Mouse (Mus musculus): ENCODE results near the gene AW551984. TPM values are rescaled to one million over a fixed set of nuclear protein-coding genes. Genes with fewer than 3 reads are reported as not detected.

AW551984 gene
- total RNA-seq (2018; cell fraction: chromatin; rRNA removed): 1 to 10 TPM in 1 of 26 experiments, not detected in 25; 4.1 TPM
- total RNA-seq (2018; cell fraction: cytosol; rRNA removed): not detected
- total RNA-seq (2018; cell fraction: nucleus; rRNA removed): under 1 TPM in 1 of 26 experiments, not detected in 25; 0.62 TPM
- not detected in 3 replicates for polyA plus RNA-seq (2018)

GRCm38 (mm10) chr9:39603999-39604453 lies at the start of gene AW551984:
Gene AW551984, minus strand, starts transcription at chr9:39604403.
- H3K36me3 ChIP-seq (ENCODE audit: inconsistent target): no peaks in the 10 kb centered on the region
- H3K27ac ChIP-seq: no peak within 1 kb of the TSS
- no peaks in the 10 kb centered on the region for H3K79me2 ChIP-seq (ENCODE audit: inconsistent target)
- H3K4me3 ChIP-seq (ENCODE audit: inconsistent target): no peak within 1 kb of the TSS
- WGBS (ENCODE audit: missing documents): 4% methylated on average over 8 of the region's 8 CpGs

- no peak overlapping the region for H3K27ac ChIP-seq
- H3K4me3 ChIP-seq (ENCODE audit: inconsistent target): no peak overlapping the region
- H3K79me2 ChIP-seq (ENCODE audit: inconsistent target): no peaks in the 10 kb centered on the region
- WGBS (ENCODE audit: missing documents): 84% methylated on average over 4 of the region's 4 CpGs
- H3K36me3 ChIP-seq (ENCODE audit: inconsistent target): no peaks in the 10 kb centered on the region
These were observed 43.2 kb upstream of the AW551984 start for GRCm38 (mm10) chr9:39647382-39647781.

- no peaks in the 10 kb centered on the region for H3K79me2 ChIP-seq (ENCODE audit: inconsistent target)
- no peaks in the 10 kb centered on the region for H3K36me3 ChIP-seq (ENCODE audit: inconsistent target)
- no peak within 1 kb of the TSS for H3K27ac ChIP-seq
- H3K4me3 ChIP-seq (ENCODE audit: inconsistent target): no peak within 1 kb of the TSS
These were observed 40.6 kb upstream of the AW551984 start, which contains the start of gene Olfr961 for GRCm38 (mm10) chr9:39644785-39645184. Gene Olfr961, plus strand, starts transcription at chr9:39645085.

- H3K79me2 ChIP-seq (ENCODE audit: inconsistent target): no peaks in the 10 kb centered on the region
- WGBS (ENCODE audit: missing documents): 6% methylated on average over 4 of the region's 4 CpGs
- no peaks in the 10 kb centered on the region for H3K36me3 ChIP-seq (ENCODE audit: inconsistent target)
- H3K27ac ChIP-seq: no peak overlapping the region
- no peak overlapping the region for H3K4me3 ChIP-seq (ENCODE audit: inconsistent target)
These were observed 29.9 kb upstream of the AW551984 start for GRCm38 (mm10) chr9:39633913-39634594.

- Histone ChIP-seq H3K27ac (no peak overlapping the region), H3K4me3 (ENCODE audit: inconsistent target) (no peak overlapping the region), H3K36me3 (ENCODE audit: inconsistent target) (no peaks in the 10 kb centered on the region), H3K79me2 (ENCODE audit: inconsistent target) (no peaks in the 10 kb centered on the region)
- WGBS (ENCODE audit: missing documents): 40% methylated on average over 2 of the region's 2 CpGs
These were observed 24.9 kb upstream of the AW551984 start for GRCm38 (mm10) chr9:39629069-39629468.

- Histone ChIP-seq H3K4me3 (ENCODE audit: inconsistent target) (no peak overlapping the region), H3K79me2 (ENCODE audit: inconsistent target) (no peaks in the 10 kb centered on the region), H3K27ac (no peak overlapping the region), H3K36me3 (ENCODE audit: inconsistent target) (no peaks in the 10 kb centered on the region)
- WGBS (ENCODE audit: missing documents): 56% methylated on average over 2 of the region's 2 CpGs
These were observed 20.5 kb upstream of the AW551984 start for GRCm38 (mm10) chr9:39624711-39625110.

- no peaks in the 10 kb centered on the region for H3K36me3 ChIP-seq (ENCODE audit: inconsistent target)
- no peaks in the 10 kb centered on the region for H3K79me2 ChIP-seq (ENCODE audit: inconsistent target)
- no peak overlapping the region for H3K27ac ChIP-seq
- no peak overlapping the region for H3K4me3 ChIP-seq (ENCODE audit: inconsistent target)
- WGBS (ENCODE audit: missing documents): 97% methylated on average over 3 of the region's 3 CpGs
These were observed 19.6 kb upstream of the AW551984 start for GRCm38 (mm10) chr9:39623783-39624182.

GRCm38 (mm10) chr9:39621073-39621472 lies 16.9 kb upstream of the AW551984 start, which contains the start of gene Olfr960:
Gene Olfr960, plus strand, starts transcription at chr9:39621373.
- no peaks in the 10 kb centered on the region for H3K36me3 ChIP-seq (ENCODE audit: inconsistent target)
- no peak within 1 kb of the TSS for H3K4me3 ChIP-seq (ENCODE audit: inconsistent target)
- WGBS (ENCODE audit: missing documents): 82% methylated on average over 1 of the region's 1 CpGs
- H3K27ac ChIP-seq: no peak within 1 kb of the TSS
- H3K79me2 ChIP-seq (ENCODE audit: inconsistent target): no peaks in the 10 kb centered on the region

GRCm38 (mm10) chr9:39611953-39612352 lies 7.8 kb upstream of the AW551984 start:
- Histone ChIP-seq H3K79me2 (ENCODE audit: inconsistent target) (no peaks in the 10 kb centered on the region), H3K36me3 (ENCODE audit: inconsistent target) (no peaks in the 10 kb centered on the region), H3K27ac (no peak overlapping the region), H3K4me3 (ENCODE audit: inconsistent target) (no peak overlapping the region)
- WGBS (ENCODE audit: missing documents): 40% methylated on average over 1 of the region's 1 CpGs

GRCm38 (mm10) chr9:39610355-39610754 lies 6.2 kb upstream of the AW551984 start, which contains the start of gene Olfr148:
Gene Olfr148, plus strand, starts transcription at chr9:39610655.
- Histone ChIP-seq H3K27ac (no peak within 1 kb of the TSS), H3K79me2 (ENCODE audit: inconsistent target) (no peaks in the 10 kb centered on the region), H3K36me3 (ENCODE audit: inconsistent target) (no peaks in the 10 kb centered on the region), H3K4me3 (ENCODE audit: inconsistent target) (no peak within 1 kb of the TSS)
- WGBS (ENCODE audit: missing documents): 90% methylated on average over 3 of the region's 3 CpGs

- no peak overlapping the region for H3K4me3 ChIP-seq (ENCODE audit: inconsistent target)
These were observed 4.3 kb upstream of the AW551984 start for GRCm38 (mm10) chr9:39608497-39608896.

GRCm38 (mm10) chr9:39603333-39603845 lies 814 bp downstream of the AW551984 start:
- no peak overlapping the region for H3K4me3 ChIP-seq (ENCODE audit: inconsistent target)
- no peaks in the 10 kb centered on the region for H3K36me3 ChIP-seq (ENCODE audit: inconsistent target)
- WGBS (ENCODE audit: missing documents): 11% methylated on average over 9 of the region's 9 CpGs
- H3K27ac ChIP-seq: no peak overlapping the region
- no peaks in the 10 kb centered on the region for H3K79me2 ChIP-seq (ENCODE audit: inconsistent target)

More at GRCm38 (mm10) chr9:39608497-39608896, 4.3 kb upstream of the AW551984 start:
- no peaks in the 10 kb centered on the region for H3K36me3 ChIP-seq (ENCODE audit: inconsistent target)
- no peaks in the 10 kb centered on the region for H3K79me2 ChIP-seq (ENCODE audit: inconsistent target)
- H3K27ac ChIP-seq: no peak overlapping the region

GRCm38 (mm10) chr9:39602536-39603332 lies 1.5 kb downstream of the AW551984 start:
- Histone ChIP-seq H3K79me2 (ENCODE audit: inconsistent target) (no peaks in the 10 kb centered on the region), H3K27ac (no peak overlapping the region), H3K4me3 (ENCODE audit: inconsistent target) (no peak overlapping the region), H3K36me3 (ENCODE audit: inconsistent target) (no peaks in the 10 kb centered on the region)
- 2% methylated on average over 16 of the region's 19 CpGs for WGBS (ENCODE audit: missing documents)

GRCm38 (mm10) chr9:39577050-39577449 lies 27.2 kb downstream of the AW551984 start:
- Histone ChIP-seq H3K4me3 (ENCODE audit: inconsistent target) (no peak overlapping the region), H3K36me3 (ENCODE audit: inconsistent target) (no peaks in the 10 kb centered on the region), H3K79me2 (ENCODE audit: inconsistent target) (no peaks in the 10 kb centered on the region), H3K27ac (no peak overlapping the region)
- WGBS (ENCODE audit: missing documents): 86% methylated on average over 5 of the region's 5 CpGs

- 82% methylated on average over 3 of the region's 3 CpGs for WGBS (ENCODE audit: missing documents)
- Histone ChIP-seq H3K79me2 (ENCODE audit: inconsistent target) (no peaks in the 10 kb centered on the region), H3K36me3 (ENCODE audit: inconsistent target) (no peaks in the 10 kb centered on the region), H3K4me3 (ENCODE audit: inconsistent target) (no peak within 1 kb of the TSS), H3K27ac (no peak within 1 kb of the TSS)
These were observed 28.7 kb downstream of the AW551984 start, which contains the start of gene Olfr959 for GRCm38 (mm10) chr9:39575469-39575868. Gene Olfr959, minus strand, starts transcription at chr9:39575569.
